Mouse (Mus musculus): Measurements from ENCODE around the gene Ddx39b. TPM values are rescaled to one million over a fixed set of nuclear protein-coding genes. Genes with fewer than 3 reads are reported as not detected.

Gene Ddx39b
- polyA plus RNA-seq, 1 experiment, result 18.8 TPM

DNA sequence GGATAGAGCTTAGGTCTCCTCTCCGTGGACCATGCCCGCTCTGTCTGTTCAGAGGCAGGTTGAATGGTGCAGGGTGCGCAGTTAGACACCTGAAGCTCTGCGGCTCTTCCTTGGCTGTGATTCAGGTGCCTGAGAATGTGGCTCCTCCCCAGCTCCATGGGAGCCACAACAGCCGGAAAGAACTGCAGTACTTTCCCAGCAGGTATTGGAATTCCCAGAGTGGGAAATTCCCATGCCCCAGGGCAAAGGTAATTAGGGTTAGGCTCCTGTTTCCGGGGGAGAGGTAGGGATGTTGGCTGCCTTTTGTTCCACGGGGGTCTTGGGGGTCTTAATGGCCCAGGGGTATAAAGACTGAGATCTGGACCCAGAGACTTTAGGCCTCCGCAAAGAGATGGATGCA, 42.6 kb upstream of the Ddx39b start:
- Histone ChIP-seq H3K4me1 (ENCODE audit: control insufficient read depth) (peaks cover 16% of the 10 kb centered on the region), H3K36me3 (ENCODE audit: control insufficient read depth) (no peaks in the 10 kb centered on the region), H3K9me3 (ENCODE audit: control insufficient read depth, low read length) (no peaks in the 10 kb centered on the region), H3K27me3 (ENCODE audit: control insufficient read depth) (peaks cover 79% of the 10 kb centered on the region), H3K4me3 (replicated peaks) (no peak overlapping the region)
- TF ChIP-seq GATA1 (IDR thresholded peaks at IDR 0.05; ENCODE audit: low read length) (no peak), TAL1 (IDR thresholded peaks at IDR 0.05; ENCODE audit: low read length) (no peak)

DNA sequence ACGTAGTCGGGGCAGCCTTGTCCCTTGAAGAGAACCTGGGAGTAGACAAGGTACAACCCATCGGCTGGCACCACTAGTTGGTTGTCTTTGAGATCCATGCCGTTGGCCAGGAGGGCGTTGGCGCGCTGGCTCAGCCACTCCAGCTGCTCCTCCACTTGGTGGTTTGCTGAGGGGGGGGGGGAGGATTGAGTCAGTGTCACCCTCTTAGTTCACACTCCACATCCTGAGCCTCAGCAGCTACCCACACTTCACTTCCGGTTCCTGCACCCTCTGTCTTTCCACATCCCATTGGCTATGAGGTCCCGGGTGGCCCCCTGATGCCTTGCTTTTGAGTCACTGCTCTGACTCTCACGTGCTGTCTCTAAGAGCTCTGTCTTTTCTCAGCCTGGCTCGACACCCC, 41.1 kb upstream of the Ddx39b start:
- Histone ChIP-seq H3K27me3 (ENCODE audit: control insufficient read depth) (peaks cover 78% of the 10 kb centered on the region), H3K9me3 (ENCODE audit: control insufficient read depth, low read length) (no peaks in the 10 kb centered on the region), H3K4me1 (ENCODE audit: control insufficient read depth) (peaks cover 13% of the 10 kb centered on the region), H3K36me3 (ENCODE audit: control insufficient read depth) (no peaks in the 10 kb centered on the region), H3K4me3 (replicated peaks) (no peak overlapping the region)
- TF ChIP-seq TAL1 (IDR thresholded peaks at IDR 0.05; ENCODE audit: low read length) (no peak), GATA1 (IDR thresholded peaks at IDR 0.05; ENCODE audit: low read length) (no peak)

DNA sequence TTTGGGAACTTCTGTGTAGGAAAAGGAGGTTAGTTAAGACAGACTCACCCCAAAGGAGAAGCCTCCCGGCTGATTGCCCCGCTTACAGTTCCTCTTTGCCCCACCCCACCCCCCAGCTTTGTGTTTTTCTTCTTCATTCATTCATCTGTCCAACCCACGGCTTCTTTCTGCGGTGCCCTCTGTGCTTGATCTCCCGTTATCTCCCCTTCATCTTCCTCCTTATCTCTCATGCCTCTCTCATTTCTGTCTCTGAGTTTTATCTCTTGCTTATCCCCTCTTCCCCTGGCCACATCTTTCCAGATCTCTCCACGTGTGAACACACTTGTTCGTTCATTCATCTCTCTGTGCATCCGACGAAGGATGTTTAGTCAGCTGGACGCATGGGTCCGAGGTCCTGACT, 40.4 kb upstream of the Ddx39b start:
- TF ChIP-seq TAL1 (IDR thresholded peaks at IDR 0.05; ENCODE audit: low read length), result no peak
- no peak for TF ChIP-seq GATA1 (IDR thresholded peaks at IDR 0.05; ENCODE audit: low read length)
- H3K9me3 ChIP-seq (ENCODE audit: control insufficient read depth, low read length), result no peaks in the 10 kb centered on the region
- peaks cover 72% of the 10 kb centered on the region for H3K27me3 ChIP-seq (ENCODE audit: control insufficient read depth)
- H3K36me3 ChIP-seq (ENCODE audit: control insufficient read depth), result no peaks in the 10 kb centered on the region
- H3K4me3 ChIP-seq (replicated peaks), result no peak overlapping the region
- H3K4me1 ChIP-seq (ENCODE audit: control insufficient read depth), result peaks cover 6% of the 10 kb centered on the region

DNA sequence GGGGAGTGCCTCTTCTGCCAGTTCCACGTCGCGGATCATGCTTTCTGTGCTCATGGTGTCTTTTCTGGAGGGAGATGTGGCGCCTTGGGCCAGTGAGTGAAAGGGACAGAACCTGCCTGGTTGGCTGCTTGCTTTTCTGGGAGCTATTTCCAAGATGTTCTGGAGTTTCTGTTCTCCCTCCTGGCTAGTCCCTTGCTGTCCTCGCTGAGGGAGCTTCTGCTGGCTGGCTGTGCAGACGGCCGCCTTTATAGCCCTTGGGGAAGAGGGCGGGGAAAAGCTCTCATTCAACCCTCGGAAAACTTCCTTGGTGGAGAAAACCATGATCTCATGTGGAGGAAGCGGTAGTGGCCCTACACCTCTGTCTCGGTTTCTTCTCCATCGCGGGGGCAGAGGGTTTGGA, 39.8 kb upstream of the Ddx39b start, which contains the start of gene Tnf:
Gene Tnf, minus strand, starts transcription at position 221 of the 400 bp plus-strand sequence.
- Histone ChIP-seq H3K9me3 (ENCODE audit: control insufficient read depth, low read length) (no peaks in the 10 kb centered on the region), H3K4me3 (replicated peaks) (no peak within 1 kb of the TSS), H3K36me3 (ENCODE audit: control insufficient read depth) (no peaks in the 10 kb centered on the region), H3K27me3 (ENCODE audit: control insufficient read depth) (peaks cover 65% of the 10 kb centered on the region), H3K4me1 (ENCODE audit: control insufficient read depth) (peaks cover 4% of the 10 kb centered on the region)
- no peak for TF ChIP-seq GATA1 (IDR thresholded peaks at IDR 0.05; ENCODE audit: low read length)
- TF ChIP-seq TAL1 (IDR thresholded peaks at IDR 0.05; ENCODE audit: low read length), result no peak

DNA sequence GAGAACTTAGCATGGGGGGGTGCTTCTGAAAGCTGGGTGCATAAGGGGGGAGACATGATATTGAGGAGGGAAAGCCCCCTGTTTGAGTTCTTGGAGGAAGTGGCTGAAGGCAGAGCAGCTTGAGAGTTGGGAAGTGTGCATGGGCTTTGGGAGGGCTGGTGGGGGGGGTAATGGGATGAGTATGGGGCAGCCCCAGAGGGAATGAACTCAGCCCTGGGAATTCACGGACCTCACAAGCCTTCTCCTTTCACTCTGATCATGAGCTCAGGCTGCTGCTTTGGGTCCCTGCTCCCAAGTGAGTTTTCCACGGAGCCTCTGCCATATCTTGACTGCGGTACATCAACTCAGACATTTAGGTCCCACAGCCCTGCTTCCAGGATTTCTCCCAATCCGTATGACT, 39.1 kb upstream of the Ddx39b start:
- Histone ChIP-seq H3K9me3 (ENCODE audit: control insufficient read depth, low read length) (no peaks in the 10 kb centered on the region), H3K4me1 (ENCODE audit: control insufficient read depth) (peaks cover 4% of the 10 kb centered on the region), H3K36me3 (ENCODE audit: control insufficient read depth) (no peaks in the 10 kb centered on the region), H3K27me3 (ENCODE audit: control insufficient read depth) (peaks cover 62% of the 10 kb centered on the region), H3K4me3 (replicated peaks) (no peak overlapping the region)
- TF ChIP-seq GATA1 (IDR thresholded peaks at IDR 0.05; ENCODE audit: low read length), result no peak
- no peak for TF ChIP-seq TAL1 (IDR thresholded peaks at IDR 0.05; ENCODE audit: low read length)

DNA sequence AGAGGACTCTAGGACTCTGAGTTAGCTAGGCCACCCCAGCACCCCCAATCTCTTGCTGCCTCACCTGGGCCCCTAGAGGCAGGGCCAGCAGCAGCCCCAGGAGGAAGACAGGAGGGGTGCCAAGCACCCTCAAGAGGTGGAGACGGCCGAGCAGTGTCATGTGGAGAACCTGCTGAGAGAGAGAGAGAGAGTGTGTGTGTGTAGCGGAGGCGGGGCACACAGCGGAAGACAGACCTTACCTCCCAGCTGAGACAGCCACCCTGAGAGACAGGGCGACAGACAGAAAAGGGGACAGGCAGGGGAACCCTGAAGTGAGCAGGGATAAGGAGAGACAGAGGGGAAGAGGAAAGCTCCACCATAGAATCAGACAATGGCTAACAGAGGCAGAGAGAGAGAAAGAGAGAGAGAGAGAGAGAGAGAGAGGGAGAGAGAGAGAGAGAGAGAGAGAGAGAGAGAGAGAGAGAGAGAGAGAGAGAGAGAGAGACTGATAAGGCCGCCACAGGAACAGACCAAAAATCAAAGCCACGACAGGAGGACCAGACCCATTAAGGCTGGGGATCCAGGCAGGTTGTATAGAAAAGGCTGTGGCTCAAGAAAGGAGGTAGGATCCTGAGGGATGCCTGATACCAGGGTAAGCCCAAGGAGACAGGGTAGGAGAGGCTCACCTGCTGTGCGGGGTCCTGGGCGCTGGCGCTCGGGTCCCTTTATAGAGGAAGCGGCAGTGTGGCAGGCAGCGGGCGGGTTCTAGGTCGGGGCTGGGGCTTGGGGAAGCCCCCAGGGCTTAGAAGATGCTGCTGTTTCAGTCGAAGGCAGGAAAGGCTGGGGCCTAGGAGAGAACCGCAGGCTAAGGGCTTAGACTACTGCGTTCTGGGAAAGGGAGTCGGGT, 36.8 kb upstream of the Ddx39b start, which contains the start of gene Lta:
Gene Lta, minus strand, starts transcription at position 858 of the 886 bp plus-strand sequence.
- H3K9me3 ChIP-seq (ENCODE audit: control insufficient read depth, low read length), result no peaks in the 10 kb centered on the region
- no peak for TF ChIP-seq GATA1 (IDR thresholded peaks at IDR 0.05; ENCODE audit: low read length)
- TF ChIP-seq TAL1 (IDR thresholded peaks at IDR 0.05; ENCODE audit: low read length), result no peak
- H3K4me1 ChIP-seq (ENCODE audit: control insufficient read depth), result peaks cover 4% of the 10 kb centered on the region
- H3K36me3 ChIP-seq (ENCODE audit: control insufficient read depth), result no peaks in the 10 kb centered on the region
- no peak within 1 kb of the TSS for H3K4me3 ChIP-seq (replicated peaks)
- peaks cover 59% of the 10 kb centered on the region for H3K27me3 ChIP-seq (ENCODE audit: control insufficient read depth)

DNA sequence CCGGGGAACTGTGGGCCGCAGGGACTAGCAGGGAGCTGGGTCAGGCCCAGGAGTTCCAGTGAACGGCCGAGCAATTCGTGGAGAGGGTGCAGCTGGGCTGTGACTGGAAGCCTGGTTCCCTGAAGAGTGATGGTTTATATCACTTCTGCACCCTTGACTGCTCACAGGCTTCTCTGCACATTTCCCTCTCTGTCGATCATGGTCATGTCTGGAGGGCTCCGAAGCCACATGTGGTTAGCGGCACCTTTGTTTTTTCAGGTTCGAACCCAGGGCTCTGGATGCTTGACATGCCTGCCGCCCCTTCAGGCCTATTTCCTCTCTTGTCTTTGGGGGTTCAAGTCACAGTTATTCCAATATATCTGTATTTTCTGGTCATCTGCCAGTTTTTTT, 36.2 kb upstream of the Ddx39b start:
- H3K9me3 ChIP-seq (ENCODE audit: control insufficient read depth, low read length), result no peaks in the 10 kb centered on the region
- TF ChIP-seq TAL1 (IDR thresholded peaks at IDR 0.05; ENCODE audit: low read length), result no peak
- TF ChIP-seq GATA1 (IDR thresholded peaks at IDR 0.05; ENCODE audit: low read length), result no peak
- H3K36me3 ChIP-seq (ENCODE audit: control insufficient read depth), result no peaks in the 10 kb centered on the region
- no peak overlapping the region for H3K4me3 ChIP-seq (replicated peaks)
- peaks cover under 1% of the 10 kb centered on the region; the same call in 1 of the 2 replicates for H3K4me1 ChIP-seq (ENCODE audit: control insufficient read depth)
- peaks cover 53% of the 10 kb centered on the region for H3K27me3 ChIP-seq (ENCODE audit: control insufficient read depth)

DNA sequence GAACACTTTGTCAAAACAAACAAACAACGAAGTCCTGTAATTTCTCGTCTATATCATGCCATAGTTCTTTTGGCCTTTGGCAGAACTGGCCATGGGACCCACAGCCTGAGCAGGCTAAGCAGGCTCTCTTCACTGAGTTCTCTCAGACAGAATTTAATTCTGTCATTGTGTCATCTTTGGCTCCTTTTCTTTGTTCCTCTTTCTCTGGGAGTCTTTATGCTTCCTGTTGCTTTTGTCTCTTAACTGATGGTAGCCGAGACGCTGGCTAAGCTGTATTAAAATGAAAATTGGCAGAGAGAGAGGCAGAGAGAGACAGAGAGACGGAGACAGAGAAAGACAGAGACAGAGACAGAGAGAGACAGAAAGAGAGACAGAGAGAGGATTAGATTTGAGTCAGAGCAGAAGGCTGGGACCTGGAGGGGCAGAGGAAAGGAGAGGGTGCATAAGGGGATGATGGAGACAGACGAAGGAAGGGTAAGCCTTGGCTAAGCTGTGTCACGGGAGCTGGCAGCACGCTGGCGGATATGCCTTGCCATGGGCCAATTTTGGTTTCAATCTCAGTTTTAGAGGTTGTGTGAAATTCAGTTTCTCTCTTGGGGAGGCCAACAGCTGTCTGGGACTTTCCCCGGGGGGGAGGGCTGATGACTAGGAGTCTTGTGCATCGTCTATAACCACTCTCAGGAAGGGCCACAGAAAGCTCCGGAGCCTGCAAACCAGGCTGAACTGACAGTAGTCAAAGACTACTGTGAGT, 31.6 kb upstream of the Ddx39b start:
- Histone ChIP-seq H3K4me3 (replicated peaks) (no peak overlapping the region), H3K4me1 (ENCODE audit: control insufficient read depth) (no peaks in the 10 kb centered on the region), H3K27me3 (ENCODE audit: control insufficient read depth) (peaks cover 12% of the 10 kb centered on the region), H3K36me3 (ENCODE audit: control insufficient read depth) (no peaks in the 10 kb centered on the region), H3K9me3 (ENCODE audit: control insufficient read depth, low read length) (no peaks in the 10 kb centered on the region)
- TF ChIP-seq TAL1 (IDR thresholded peaks at IDR 0.05; ENCODE audit: low read length) (no peak), GATA1 (IDR thresholded peaks at IDR 0.05; ENCODE audit: low read length) (no peak)

DNA sequence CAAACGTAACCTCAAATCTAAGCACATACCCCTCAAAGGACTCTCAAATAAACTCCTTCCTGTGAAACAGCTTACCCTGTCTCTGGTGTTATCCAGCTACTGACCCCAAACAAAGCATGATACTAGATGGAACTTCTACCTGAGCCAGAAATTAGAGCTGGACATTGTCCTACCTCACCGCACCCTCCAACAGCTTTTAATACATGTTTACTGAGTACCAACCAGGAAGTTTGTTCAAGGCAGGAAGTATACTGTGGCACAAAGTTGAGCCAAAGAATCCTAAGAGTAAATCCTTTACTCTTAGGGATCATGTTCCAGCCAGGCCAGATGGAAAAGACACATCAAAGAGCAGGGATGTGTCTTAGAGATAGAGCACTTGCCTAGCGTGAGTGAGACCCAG, 31.0 kb upstream of the Ddx39b start:
- Histone ChIP-seq H3K36me3 (ENCODE audit: control insufficient read depth) (no peaks in the 10 kb centered on the region), H3K9me3 (ENCODE audit: control insufficient read depth, low read length) (no peaks in the 10 kb centered on the region), H3K4me1 (ENCODE audit: control insufficient read depth) (no peaks in the 10 kb centered on the region), H3K4me3 (replicated peaks) (no peak overlapping the region), H3K27me3 (ENCODE audit: control insufficient read depth) (peaks cover 7% of the 10 kb centered on the region; the same call in 1 of the 2 replicates)
- TF ChIP-seq TAL1 (IDR thresholded peaks at IDR 0.05; ENCODE audit: low read length) (no peak), GATA1 (IDR thresholded peaks at IDR 0.05; ENCODE audit: low read length) (no peak)
